Mouse (Mus musculus): ENCODE data around the gene Stam2.

The Stam2 gene

GRCm38 (mm10) chr2:52676913-52677303, 65.2 kb downstream of the Stam2 start:
- ChIA-PET CTCF (interaction anchor here in 1 of 4 experiments (1.5 kb wide), 1 partner anchor 44 kb away, joined by 8 read pairs; no protein-coding TSS in a partner anchor), POLR2A (interaction anchor here in 1 of 4 experiments (0.7 to 1.1 kb wide), 5 partner anchors 9 to 172 kb away, joined by 3 to 5 read pairs (median 3); partner anchors contain the start of gene Stam2)

- CTCF ChIA-PET, result interaction anchor here (0.6 to 1.5 kb wide), 4 partner anchors 8 to 298 kb away, joined by 3 to 8 read pairs (median 6); partner anchors contain the start of gene Neb (in 1 of the 4)
- POLR2A ChIA-PET, result interaction anchor here in 1 of 4 experiments (0.7 to 1.1 kb wide), 5 partner anchors 9 to 171 kb away, joined by 3 to 4 read pairs (median 3); partner anchors contain the start of gene Stam2
These were observed 65.8 kb downstream of the Stam2 start, which contains the start of gene Cacnb4 for GRCm38 (mm10) chr2:52676023-52676912. Cacnb4 (minus strand) TSS chr2:52676831.

GRCm38 (mm10) chr2:52675278-52675987, 66.6 kb downstream of the Stam2 start:
- ChIA-PET POLR2A (no interaction called here), CTCF (interaction anchor here in 2 of 4 experiments (0.6 to 1.3 kb wide), 2 partner anchors 9 to 43 kb away, joined by 5 to 6 read pairs; no protein-coding TSS in a partner anchor)

DNA sequence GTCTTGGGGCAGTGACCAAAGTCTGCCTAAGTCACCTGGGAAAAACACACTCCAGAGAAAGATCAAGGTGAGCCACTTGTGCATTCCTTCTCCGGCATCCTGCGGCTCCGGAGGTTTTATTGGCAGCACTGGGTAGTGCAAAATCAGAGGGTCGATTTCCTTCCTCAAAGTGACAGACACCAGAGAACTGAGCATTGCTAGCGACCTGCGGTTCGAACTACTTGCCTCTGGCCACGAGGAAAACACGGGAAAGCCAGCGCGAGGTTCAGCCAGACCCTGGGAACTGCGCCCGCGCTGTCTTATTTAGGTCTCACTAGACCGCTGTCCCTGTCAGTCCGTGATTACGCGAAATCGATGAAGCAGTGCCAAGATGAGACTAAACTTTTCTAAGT, 67.2 kb downstream of the Stam2 start:
- POLR2A ChIA-PET, result no interaction called here
- CTCF ChIA-PET, result no interaction called here

DNA sequence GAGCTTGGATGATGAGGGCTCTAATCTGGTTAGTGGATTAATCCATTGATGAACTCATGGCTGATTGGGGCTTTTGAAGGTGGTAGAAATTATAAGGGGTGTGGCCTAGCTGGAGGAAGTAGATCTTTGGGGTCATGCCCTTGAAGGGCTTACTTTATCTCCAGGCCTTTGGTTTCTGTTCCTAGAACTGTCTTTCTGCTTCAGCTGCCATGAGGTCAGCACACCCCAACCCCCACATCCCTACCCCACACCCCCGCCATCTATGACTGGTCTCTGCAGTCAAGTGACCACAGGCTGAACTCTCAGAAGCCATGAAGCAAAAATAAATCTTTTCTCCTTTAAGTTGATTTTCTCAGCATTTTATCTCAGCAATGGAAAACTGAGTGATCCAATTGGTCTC, 68.9 kb downstream of the Stam2 start:
- CTCF ChIA-PET, result no interaction called here
- POLR2A ChIA-PET, result interaction anchor here in 1 of 4 experiments (1.2 to 1.5 kb wide), 2 partner anchors 11 to 39 kb away, joined by 3 to 4 read pairs; no protein-coding TSS in a partner anchor

GRCm38 (mm10) chr2:52670733-52671132, 71.3 kb downstream of the Stam2 start:
- ChIA-PET POLR2A (no interaction called here), CTCF (no interaction called here)

DNA sequence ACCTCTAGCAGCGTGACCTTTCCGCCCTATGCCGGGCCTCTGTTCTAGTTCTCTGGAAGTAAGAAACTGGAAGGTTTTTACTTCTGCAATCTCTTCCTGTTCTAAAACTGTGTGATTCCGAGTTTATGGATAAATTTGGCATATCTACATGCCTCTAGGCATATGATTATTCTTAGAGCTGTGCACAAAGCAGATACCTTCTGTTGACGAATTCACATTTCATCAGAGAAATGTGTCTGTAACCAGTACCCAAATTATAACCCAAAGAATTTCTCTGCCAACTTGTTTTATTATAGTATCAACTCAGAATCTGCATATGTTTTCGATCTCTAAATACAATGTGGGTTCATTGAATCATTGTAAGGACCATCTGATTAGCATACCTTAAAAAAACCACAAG, 73.6 kb downstream of the Stam2 start:
- ChIA-PET POLR2A (interaction anchor here in 2 of 4 experiments (0.6 to 1.4 kb wide), 5 partner anchors 9 to 428 kb away, joined by 3 to 6 read pairs (median 5); no protein-coding TSS in a partner anchor), CTCF (interaction anchor here in 2 of 4 experiments (0.6 to 1.0 kb wide), 2 partner anchors 36 to 65 kb away, joined by 3 read pairs; no protein-coding TSS in a partner anchor)

- CTCF ChIA-PET, result no interaction called here
- POLR2A ChIA-PET, result interaction anchor here in 1 of 4 experiments (1.5 kb wide), 1 partner anchor 11 kb away, joined by 5 read pairs; no protein-coding TSS in a partner anchor
These were observed 85.4 kb downstream of the Stam2 start for GRCm38 (mm10) chr2:52656722-52657121.

- POLR2A ChIA-PET, result no interaction called here
- CTCF ChIA-PET, result interaction anchor here in 1 of 4 experiments (0.6 kb wide), 1 partner anchor 64 kb away, joined by 4 read pairs; no protein-coding TSS in a partner anchor
These were observed 87.5 kb downstream of the Stam2 start for GRCm38 (mm10) chr2:52654541-52654940.

- ChIA-PET POLR2A (interaction anchor here in 1 of 4 experiments (0.6 kb wide), 1 partner anchor 154 kb away, joined by 3 read pairs; no protein-coding TSS in a partner anchor), CTCF (no interaction called here)
These were observed 90.5 kb downstream of the Stam2 start for GRCm38 (mm10) chr2:52651547-52651946.

- CTCF ChIA-PET, result interaction anchor here in 1 of 4 experiments (0.7 kb wide), 1 partner anchor 15 kb away, joined by 3 read pairs; no protein-coding TSS in a partner anchor
- POLR2A ChIA-PET, result interaction anchor here in 1 of 4 experiments (0.6 kb wide), 1 partner anchor 159 kb away, joined by 3 read pairs; no protein-coding TSS in a partner anchor
These were observed 94.7 kb downstream of the Stam2 start for GRCm38 (mm10) chr2:52647255-52647998.

DNA sequence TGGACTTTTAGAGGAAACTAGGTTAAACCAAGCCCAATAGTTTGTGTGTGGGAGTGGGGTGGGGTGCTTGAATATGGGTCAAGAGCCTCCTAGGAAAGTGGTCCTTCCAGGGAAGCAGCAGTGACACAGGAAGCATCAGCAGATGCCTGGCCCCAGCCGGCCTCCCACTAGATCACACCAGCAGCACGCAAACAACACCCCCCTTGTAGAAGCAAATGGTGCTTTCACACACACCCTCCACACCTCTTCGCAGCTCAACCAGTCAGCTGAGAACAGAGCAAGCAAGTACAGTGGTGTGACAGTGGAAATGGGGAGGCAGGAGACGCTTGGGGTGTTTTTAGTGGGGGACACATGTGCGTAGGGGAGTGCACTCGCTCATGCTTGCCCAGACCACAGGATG, 98.4 kb downstream of the Stam2 start:
- POLR2A ChIA-PET, result no interaction called here
- CTCF ChIA-PET, result interaction anchor here in 1 of 4 experiments (1.7 kb wide), 1 partner anchor 11 kb away, joined by 8 read pairs; no protein-coding TSS in a partner anchor

Measured in embryonic stem cell, embryonic (primary cell).